Mouse (Mus musculus): Measurements from ENCODE around the gene Acer2.

DNA sequence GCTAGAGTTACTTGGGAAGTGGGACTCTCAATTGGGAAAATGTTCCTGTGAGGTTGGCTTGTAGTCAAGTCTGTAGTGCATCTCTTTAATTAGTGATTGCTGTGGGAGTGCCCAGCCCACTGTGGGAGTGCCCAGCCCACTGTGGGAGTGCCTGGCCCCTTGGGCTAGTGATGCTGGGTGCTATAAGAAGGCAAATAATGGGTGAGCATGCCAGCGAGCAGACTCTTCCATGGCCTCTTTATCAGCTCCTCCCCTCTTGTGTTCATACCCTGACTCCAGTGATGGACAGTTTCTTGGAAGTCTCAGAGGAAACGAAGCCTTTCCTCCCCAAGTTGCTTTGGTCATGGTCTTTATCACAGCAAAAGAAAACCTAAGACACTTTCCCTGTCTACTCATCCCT, 8.2 kb downstream of the Acer2 start:
- TF ChIP-seq POLR2A (IDR thresholded peaks at IDR 0.05; ENCODE audit: low read depth, low read length): no peak
- TF ChIP-seq CTCF (IDR thresholded peaks at IDR 0.05; ENCODE audit: extremely low read depth, insufficient read length, insufficient replicate concordance, low read depth, low read length): no peak

Measured in small intestine, adult 2 months (tissue).